Mouse (Mus musculus) megakaryocyte, embryonic 14.5 days (primary cell): ENCODE measurements at regions not wholly inside any gene's neighbourhood (a gene's known extent, or its start where the extent isn't known, plus 50 kb on each side); places are given as distances from the start of the nearest gene placed in this dataset.

ENCODE experiments used
- H3K27me3 ChIP-seq: replicated peaks from 2 replicates; pipeline ENCODE3; 2012; ENCODE audit warnings: inconsistent platforms
- H3K36me3 ChIP-seq: replicated peaks from 2 replicates; pipeline ENCODE3; 2012; ENCODE audit warnings: low read length, inconsistent platforms, mixed read lengths
- H3K4me1 ChIP-seq: 2 replicates; pipeline ENCODE4 v1.6.1; 2012; ENCODE audit warnings: inconsistent platforms
- H3K4me3 ChIP-seq: replicated peaks from 2 replicates; pipeline ENCODE3; 2012; ENCODE audit warnings: moderate library complexity, mild to moderate bottlenecking, inconsistent platforms
- H3K9me3 ChIP-seq: 2 replicates; pipeline ENCODE4 v1.6.1; 2012; ENCODE audit warnings: inconsistent platforms
- FLI1 ChIP-seq: IDR thresholded peaks from 2 replicates; pipeline ENCODE4 v1.6.1; 2012; ENCODE audit warnings: low read length, inconsistent platforms, mixed read lengths
- GATA1 ChIP-seq: IDR thresholded peaks from 3 replicates; pipeline ENCODE4 v1.6.1; 2012; ENCODE audit warnings: mixed read lengths, low read length, inconsistent platforms, borderline replicate concordance

DNA sequence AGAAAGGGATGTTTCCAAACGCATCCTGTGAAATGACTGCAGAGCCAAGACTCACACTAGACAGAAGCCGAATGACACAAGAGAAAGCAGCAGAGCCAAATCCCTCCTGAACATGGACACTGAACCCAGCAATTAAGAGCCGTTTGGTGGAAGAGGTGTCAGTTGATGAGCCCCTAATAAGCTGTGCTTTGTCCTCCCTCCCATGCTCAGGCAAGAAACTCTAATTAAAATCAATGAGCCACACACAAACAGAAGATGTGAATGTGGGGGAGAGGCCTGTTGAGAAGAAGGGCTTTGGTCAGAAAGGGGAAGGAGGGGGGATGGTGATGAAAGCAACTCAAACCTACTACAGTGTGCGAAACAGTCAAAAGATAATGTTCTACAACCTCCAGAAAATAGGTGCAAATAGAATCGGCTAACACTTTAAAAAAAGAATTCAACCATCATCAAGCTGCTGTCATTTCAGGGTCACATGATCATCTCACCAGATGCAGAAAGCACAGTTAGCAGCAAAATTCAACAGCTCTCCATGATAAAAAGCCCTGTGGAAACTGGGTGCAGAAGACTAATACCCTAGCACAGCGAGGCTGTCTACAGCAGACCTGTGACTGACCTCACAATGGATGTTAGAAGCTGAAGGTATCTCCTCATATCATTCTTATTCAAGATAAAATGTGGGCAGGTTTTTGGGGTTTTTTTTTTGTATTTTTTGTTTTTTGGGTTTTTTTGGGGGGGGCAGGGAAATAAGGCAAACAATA lies 153.2 kb upstream of the Gm15217 start:
- TF ChIP-seq FLI1 (no peak), GATA1 (no peak)
- no peaks in the 10 kb centered on the region for H3K27me3 ChIP-seq

DNA sequence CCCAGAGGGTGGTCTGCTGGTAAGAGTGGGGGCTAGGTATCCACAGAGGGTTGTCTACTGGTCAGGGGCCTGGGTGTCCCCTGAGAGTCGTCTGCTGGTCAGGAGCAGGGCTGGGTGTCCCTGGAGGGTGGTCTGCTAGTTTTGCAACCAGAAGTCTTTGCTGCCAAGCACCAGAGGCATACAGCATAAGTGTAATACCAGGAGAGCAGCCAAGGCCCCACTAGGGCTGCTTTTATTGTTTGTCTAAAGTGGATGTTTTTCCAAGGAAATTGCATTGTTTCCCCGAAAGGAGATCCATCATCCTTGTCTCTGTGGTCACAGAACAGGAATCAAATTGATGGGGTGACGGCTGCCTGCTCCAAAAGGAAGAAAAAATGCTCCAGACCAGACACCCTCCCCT lies 145.2 kb upstream of the Gm15217 start:
- no peak for TF ChIP-seq FLI1
- H3K4me3 ChIP-seq, result no peak overlapping the region
- no peaks in the 10 kb centered on the region for H3K4me1 ChIP-seq
- H3K9me3 ChIP-seq, result 0 out of 2 replicates have a peak, but pooled peaks cover 3% of the 10 kb centered on the region
- H3K27me3 ChIP-seq, result no peaks in the 10 kb centered on the region
- no peaks in the 10 kb centered on the region for H3K36me3 ChIP-seq

More for the DNA sequence above, 153.2 kb upstream of the Gm15217 start:
- Histone ChIP-seq H3K4me1 (no peaks in the 10 kb centered on the region), H3K9me3 (no peaks in the 10 kb centered on the region), H3K36me3 (no peaks in the 10 kb centered on the region), H3K4me3 (no peak overlapping the region)

DNA sequence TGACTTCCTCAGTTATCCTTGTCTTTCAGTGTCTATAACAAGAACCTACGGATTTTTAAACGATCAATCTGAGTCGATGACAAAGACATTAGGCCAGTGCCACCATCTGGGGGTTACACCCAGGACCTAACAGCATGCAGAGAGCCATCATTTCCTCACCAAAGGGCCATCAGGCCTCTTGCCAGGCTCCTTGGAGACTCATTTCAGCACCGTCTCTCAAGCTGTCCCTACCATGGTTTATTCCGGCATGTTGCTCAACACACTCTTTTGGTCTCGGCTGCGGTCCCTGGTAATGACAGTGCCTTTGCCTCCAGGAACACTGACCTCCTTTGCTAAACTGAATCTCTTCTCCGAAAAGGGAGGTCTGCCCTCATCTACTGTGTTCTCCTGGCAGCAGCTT lies 144.4 kb upstream of the Gm15217 start:
- TF ChIP-seq GATA1 (no peak), FLI1 (no peak)
- H3K27me3 ChIP-seq, result no peaks in the 10 kb centered on the region
- no peaks in the 10 kb centered on the region for H3K36me3 ChIP-seq
- 0 out of 2 replicates have a peak, but pooled peaks cover 3% of the 10 kb centered on the region for H3K9me3 ChIP-seq
- H3K4me3 ChIP-seq, result no peak overlapping the region
- H3K4me1 ChIP-seq, result no peaks in the 10 kb centered on the region

DNA sequence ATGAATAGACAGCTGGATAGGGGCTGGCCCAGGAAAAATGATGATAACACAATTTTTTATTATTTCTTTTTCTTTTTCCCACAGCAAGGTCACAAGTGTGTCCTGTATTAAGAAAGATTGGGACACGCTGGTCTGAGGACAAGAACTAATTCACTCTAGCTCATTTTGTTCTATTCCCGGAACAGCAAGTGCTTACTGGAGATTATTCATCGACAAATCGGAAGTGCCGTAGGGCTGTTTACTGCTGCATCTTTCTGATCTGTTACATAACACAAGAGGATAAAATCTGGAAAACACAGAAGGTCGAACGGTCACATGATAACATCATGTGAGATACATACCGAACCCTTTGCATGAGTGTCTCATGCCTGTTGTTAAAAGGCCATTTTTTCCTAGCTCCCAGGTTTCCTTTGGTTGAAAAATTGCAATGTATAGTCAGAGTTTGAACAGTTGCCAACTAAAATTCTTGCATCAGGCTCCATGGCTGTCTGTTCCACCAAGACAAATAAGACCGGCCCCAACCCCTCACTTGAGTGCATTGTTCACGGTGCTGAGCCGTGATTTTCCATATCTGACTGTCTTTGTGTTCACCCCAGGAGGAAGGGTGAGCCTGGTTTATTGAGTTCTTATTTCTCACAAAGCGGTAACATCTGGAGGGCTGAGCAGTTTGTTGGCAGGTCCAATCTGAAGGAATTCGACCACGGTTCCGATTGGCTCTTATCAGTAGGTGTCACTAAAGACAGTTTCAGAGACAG lies 139.0 kb upstream of the Gm15217 start:
- Histone ChIP-seq H3K36me3 (no peaks in the 10 kb centered on the region), H3K27me3 (no peaks in the 10 kb centered on the region), H3K4me3 (no peak overlapping the region), H3K9me3 (no peaks in the 10 kb centered on the region), H3K4me1 (no peaks in the 10 kb centered on the region)
- TF ChIP-seq FLI1 (no peak), GATA1 (no peak)

DNA sequence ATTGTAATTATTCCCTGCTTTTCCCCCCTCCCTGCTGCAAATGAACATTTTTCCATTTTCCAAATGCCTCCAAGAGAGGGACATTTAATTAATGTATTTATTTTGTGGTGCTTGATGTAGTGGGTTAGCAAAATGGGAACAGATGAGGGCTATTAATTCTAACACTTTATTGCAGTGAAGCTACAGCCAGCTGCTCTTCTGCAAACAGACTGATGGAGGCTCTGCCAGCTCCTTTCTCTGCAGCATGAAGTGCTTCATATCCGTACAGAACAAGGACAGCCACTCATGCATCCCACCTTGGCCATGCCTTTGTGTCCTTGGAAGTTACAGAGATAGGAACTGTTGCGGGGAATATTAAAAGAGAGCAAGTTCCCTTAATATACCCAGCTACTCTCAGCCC lies 138.3 kb upstream of the Gm15217 start:
- no peaks in the 10 kb centered on the region for H3K27me3 ChIP-seq

DNA sequence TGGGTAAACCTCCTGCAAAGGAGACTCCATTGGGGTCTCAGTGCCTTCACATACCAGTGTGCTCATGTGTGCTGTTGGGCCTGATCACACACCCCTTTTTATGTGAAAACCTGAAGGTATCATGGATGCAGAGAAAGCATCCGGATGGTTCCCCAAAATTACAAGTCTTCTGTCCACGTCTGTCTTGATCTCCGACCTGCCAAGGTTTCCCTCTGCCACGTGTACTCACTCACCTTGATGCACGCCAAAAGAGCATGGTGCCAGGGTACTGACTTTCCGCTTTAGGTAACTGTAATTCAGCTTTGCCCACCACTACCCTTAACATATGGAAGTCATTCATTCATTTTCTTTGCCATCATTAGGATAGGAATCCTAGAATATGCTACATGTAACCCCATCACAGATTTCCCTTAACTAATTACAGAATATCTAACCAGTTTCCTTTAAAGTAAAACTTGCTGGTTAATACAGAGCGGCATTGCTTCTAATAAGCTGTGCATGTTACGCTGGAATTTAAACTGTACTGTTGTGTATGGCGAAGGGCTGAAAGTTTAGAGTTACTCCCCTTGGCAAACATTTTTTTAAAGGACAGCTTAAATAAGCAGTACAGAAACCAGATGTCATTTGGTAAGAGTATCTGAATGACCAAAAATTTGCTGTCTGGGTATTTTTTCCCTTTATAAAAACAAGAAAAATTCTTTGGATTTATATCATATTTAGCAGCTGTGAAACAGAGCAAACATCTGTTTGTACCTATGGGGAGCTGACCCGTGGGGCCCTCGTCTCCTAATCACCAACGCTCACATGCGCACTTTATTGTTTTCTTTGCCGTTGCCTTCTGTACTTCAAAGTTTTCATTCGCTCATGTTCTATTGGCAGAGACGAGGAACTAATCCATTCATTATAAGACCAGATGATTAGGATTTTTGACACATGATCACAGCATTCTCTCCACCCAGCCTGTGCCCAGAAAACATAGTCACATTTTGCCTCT lies 131.4 kb upstream of the Gm15217 start:
- no peak for TF ChIP-seq GATA1
- Histone ChIP-seq H3K4me1 (no peaks in the 10 kb centered on the region), H3K27me3 (no peaks in the 10 kb centered on the region), H3K4me3 (no peak overlapping the region), H3K9me3 (no peaks in the 10 kb centered on the region), H3K36me3 (no peaks in the 10 kb centered on the region)

More for the DNA sequence above, 138.3 kb upstream of the Gm15217 start:
- Histone ChIP-seq H3K4me3 (no peak overlapping the region), H3K4me1 (no peaks in the 10 kb centered on the region), H3K36me3 (no peaks in the 10 kb centered on the region), H3K9me3 (no peaks in the 10 kb centered on the region)
- TF ChIP-seq FLI1 (no peak), GATA1 (no peak)

DNA sequence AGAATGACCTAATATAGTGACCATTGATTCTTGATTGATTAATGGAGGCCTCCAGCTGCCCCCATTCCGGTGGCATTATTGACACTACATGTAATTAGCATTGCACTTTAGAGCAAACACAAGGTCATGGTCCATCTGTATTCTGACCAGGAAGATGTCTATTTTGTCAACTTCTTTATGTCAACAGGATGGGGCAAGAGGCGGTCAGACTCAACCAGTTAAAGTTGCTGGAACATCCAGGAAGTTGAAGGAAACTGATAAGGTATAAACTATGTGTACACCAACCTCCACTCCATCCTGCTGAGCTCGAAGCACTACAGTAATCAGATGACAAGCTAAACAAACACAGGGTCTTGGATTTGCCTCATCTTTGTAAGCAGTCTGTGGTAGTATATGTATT lies 130.1 kb upstream of the Gm15217 start:
- Histone ChIP-seq H3K4me3 (no peak overlapping the region), H3K36me3 (no peaks in the 10 kb centered on the region), H3K27me3 (no peaks in the 10 kb centered on the region), H3K9me3 (no peaks in the 10 kb centered on the region), H3K4me1 (no peaks in the 10 kb centered on the region)
- no peak for TF ChIP-seq FLI1
- no peak for TF ChIP-seq GATA1

DNA sequence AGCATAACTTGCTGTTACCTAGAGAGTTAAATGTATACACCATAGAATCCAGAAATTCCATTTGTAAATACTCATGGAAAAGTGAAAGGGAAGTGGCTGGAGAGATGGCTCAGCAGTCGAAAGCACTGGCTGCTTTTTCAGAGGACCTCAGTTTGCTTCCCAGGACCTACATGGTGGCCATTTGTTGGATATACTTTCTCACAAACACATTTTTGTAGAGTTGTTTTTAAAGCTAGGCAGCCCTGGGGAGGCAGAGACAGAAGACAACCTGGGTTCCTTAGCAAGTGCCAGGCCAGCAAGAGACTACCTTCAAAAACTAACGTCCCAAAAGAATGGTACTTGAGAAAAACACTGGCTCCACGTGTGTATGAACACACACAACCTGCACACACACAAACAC lies 124.0 kb upstream of the Gm15217 start:
- H3K4me1 ChIP-seq, result no peaks in the 10 kb centered on the region
- no peaks in the 10 kb centered on the region for H3K9me3 ChIP-seq
- no peaks in the 10 kb centered on the region for H3K27me3 ChIP-seq
- no peak for TF ChIP-seq GATA1
- TF ChIP-seq FLI1, result no peak
- H3K4me3 ChIP-seq, result no peak overlapping the region
- H3K36me3 ChIP-seq, result no peaks in the 10 kb centered on the region

DNA sequence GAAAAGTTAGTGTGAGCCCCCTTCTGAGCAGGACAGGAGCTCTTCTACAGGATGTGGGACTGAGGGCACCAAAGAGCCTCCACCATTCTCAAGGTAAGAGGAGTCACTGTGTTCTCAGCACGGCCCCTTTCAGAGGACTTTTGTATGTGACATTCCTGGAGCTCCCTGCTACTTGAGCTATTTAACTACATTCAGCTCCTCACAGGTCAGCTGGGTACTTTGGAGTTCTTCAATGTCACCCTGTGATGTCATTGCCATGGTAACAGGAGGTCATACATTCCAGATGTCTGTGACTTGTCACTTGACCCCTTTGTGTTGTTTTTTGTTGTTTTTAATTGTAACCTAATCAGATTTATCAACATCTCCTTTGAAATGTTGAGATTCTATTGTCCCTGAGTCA lies 122.9 kb upstream of the Gm15217 start:
- Histone ChIP-seq H3K36me3 (no peaks in the 10 kb centered on the region), H3K4me1 (no peaks in the 10 kb centered on the region), H3K9me3 (no peaks in the 10 kb centered on the region), H3K27me3 (no peaks in the 10 kb centered on the region), H3K4me3 (no peak overlapping the region)
- TF ChIP-seq FLI1 (no peak), GATA1 (no peak)

DNA sequence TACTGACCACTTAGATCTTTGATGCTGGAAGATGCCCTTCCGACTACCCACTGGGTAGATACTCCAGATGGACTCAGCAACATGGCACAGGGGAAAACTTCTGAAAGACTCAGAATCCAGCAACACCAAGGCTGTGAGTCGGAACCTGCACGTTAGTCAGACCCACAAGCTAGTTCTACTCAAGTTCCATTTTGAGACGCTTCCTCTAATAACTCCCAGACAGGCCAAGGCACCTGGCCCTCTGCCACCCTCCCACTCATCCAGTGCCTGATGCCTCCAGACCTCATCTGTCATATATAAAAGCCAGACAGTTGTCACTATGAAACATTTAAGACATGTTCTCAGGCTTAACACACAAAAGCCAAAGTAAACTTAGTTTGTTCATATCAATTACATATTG lies 121.9 kb upstream of the Gm15217 start:
- no peaks in the 10 kb centered on the region for H3K4me1 ChIP-seq
- no peaks in the 10 kb centered on the region for H3K9me3 ChIP-seq
- no peaks in the 10 kb centered on the region for H3K36me3 ChIP-seq
- no peak for TF ChIP-seq GATA1
- no peak for TF ChIP-seq FLI1
- H3K4me3 ChIP-seq, result no peak overlapping the region
- H3K27me3 ChIP-seq, result no peaks in the 10 kb centered on the region
